Mouse (Mus musculus) thymus, adult 2 months (tissue): Measurements from ENCODE around the gene Spx.

Experiments
- CTCF ChIP-seq: fragments of 200-500 bp; IDR thresholded peaks from 2 replicates; pipeline ENCODE4 v1.5.1; 2012; ENCODE audit warnings: mild to moderate bottlenecking, control low read depth, low read length, moderate library complexity, borderline replicate concordance; ENCODE audit not compliant: control insufficient read depth, poor library complexity, insufficient read depth; ENCODE audit errors: extremely low read depth
- POLR2A ChIP-seq: fragments of 200-500 bp; IDR thresholded peaks from 2 replicates; pipeline ENCODE4 v1.6.1; 2012; ENCODE audit warnings: mild to moderate bottlenecking, low read length, control low read depth, moderate library complexity; ENCODE audit not compliant: control insufficient read depth, poor library complexity, insufficient read depth; ENCODE audit errors: extremely low read depth

DNA sequence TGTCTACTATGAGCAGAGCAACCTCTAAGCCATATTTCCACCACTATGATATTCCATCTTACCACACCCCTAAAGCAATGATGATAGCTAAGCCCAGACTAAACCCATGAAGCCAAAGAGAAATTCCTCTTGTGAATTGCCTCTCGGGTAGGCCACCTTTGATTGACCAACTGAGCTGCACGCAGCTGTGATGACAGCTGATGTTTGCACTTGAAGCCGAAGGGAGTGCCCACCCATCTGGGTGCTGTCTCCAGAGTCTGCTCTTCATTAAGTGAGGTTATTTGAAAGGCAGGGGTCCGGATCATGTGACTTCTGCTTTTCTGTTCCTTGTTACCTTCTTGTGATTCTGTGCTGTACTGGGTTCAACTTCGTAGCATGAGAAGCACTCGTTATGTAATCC is 49.0 kb downstream of the Spx start:
- TF ChIP-seq POLR2A (no peak), CTCF (no peak)
